15 mouse cellular contexts compared by ENCODE assay signal in genomic region chr7:89308238-89308637, GRCm38 (mm10).
DNase-seq lines count a peak whose midpoint lies in the region; ATAC-seq and TF ChIP-seq lines count a peak whose summit lies in the region.
"Had no signal": no experiment of that assay in that cellular context is flagged by ENCODE, and none has a peak within 500 bp of the region (broad histone marks: within the 10 kb centered on the region; RNA-seq: fewer than 3 reads in every experiment).

No protein-coding gene starts in this region.

- 84% methylated on average over 11 of the region's 11 CpGs for WGBS in midbrain, postnatal 0 days
- WGBS in cerebellum, adult 2 months, result 94% methylated on average over 11 of the region's 11 CpGs

- ATAC-seq in G1E (ENCODE audit: extremely low read depth, insufficient number of reproducible peaks, low FRiP score, poor library complexity, severe bottlenecking), result peak; percentile 96
- ATAC-seq in erythroblast, adult 5-6 weeks (replicated peaks; ENCODE audit: low FRiP score, poor library complexity, severe bottlenecking), result 0 out of 2 replicates have a peak, but pooled peaks have one; percentile 49
- peak; percentile 93 for ATAC-seq in megakaryocyte-erythroid progenitor cell, adult 5-6 weeks (replicated peaks; ENCODE audit: low FRiP score, low TSS enrichment, poor library complexity, severe bottlenecking)
- no peak for ATAC-seq in midbrain, postnatal 0 days (ENCODE audit: low FRiP score)
- ATAC-seq: lung, postnatal 0 days had no signal

- no peaks in the 10 kb centered on the region for H3K27me3 ChIP-seq in G1E (ENCODE audit: insufficient read depth, low read length)
- no peaks in the 10 kb centered on the region for H3K27me3 ChIP-seq in midbrain, postnatal 0 days (ENCODE audit: insufficient read depth, low read length)
- no peaks in the 10 kb centered on the region for H3K27me3 ChIP-seq in cerebellum, adult 2 months (ENCODE audit: control insufficient read depth, insufficient read depth, low read length)
- H3K27me3 ChIP-seq: heart, embryonic 15.5 days; hindbrain, embryonic 12.5 days; midbrain, embryonic 12.5 days had no signal

- peaks cover 36% of the 10 kb centered on the region for H3K36me3 ChIP-seq in G1E (replicated peaks)
- peaks cover under 1% of the 10 kb centered on the region; the same call in 1 of the 2 replicates for H3K36me3 ChIP-seq in midbrain, postnatal 0 days (ENCODE audit: insufficient read depth, low read length)
- H3K36me3 ChIP-seq: midbrain, embryonic 12.5 days had no signal

- H3K4me3 ChIP-seq in G1E (ENCODE audit: low read depth, low read length), result peak overlapping the region; percentile 57; the same call in 1 of the 2 replicates
- H3K4me3 ChIP-seq in midbrain, postnatal 0 days (ENCODE audit: low read depth, low read length), result no peak overlapping the region
- H3K4me3 ChIP-seq in cerebellum, adult 2 months (replicated peaks; ENCODE audit: insufficient read depth, low read depth, low read length), result no peak overlapping the region
- H3K4me3 ChIP-seq: heart, embryonic 15.5 days; hindbrain, embryonic 12.5 days; midbrain, embryonic 12.5 days had no signal

- peaks cover 3% of the 10 kb centered on the region; the same call in 1 of the 2 replicates for H3K9me3 ChIP-seq in G1E (replicated peaks)
- H3K9me3 ChIP-seq in midbrain, postnatal 0 days (ENCODE audit: low read length), result no peaks in the 10 kb centered on the region
- H3K9me3 ChIP-seq: heart, embryonic 15.5 days had no signal

- peak; percentile 62 for DNase-seq in CD4-positive, CD25-positive, alpha-beta regulatory T cell, adult 2 months (ENCODE audit: low read depth, low spot score)
- DNase-seq in G1E (ENCODE audit: low spot score), result peak; percentile 25
- no peak for DNase-seq in midbrain, postnatal 0 days (ENCODE audit: low spot score)
- DNase-seq in layer of hippocampus, adult 11-12 months (ENCODE audit: low spot score), result no peak
- no peak for DNase-seq in cerebellum, adult 2 months
- DNase-seq: adrenal gland, postnatal 14 days; cerebellum, adult 9-11 months; right cerebral cortex, postnatal 4 days had no signal

- TF ChIP-seq POLR2A in cerebellum, adult 2 months (IDR thresholded peaks at IDR 0.05; ENCODE audit: borderline replicate concordance, insufficient read depth, low read length), result no peak

- H3K4me1 ChIP-seq in G1E (ENCODE audit: insufficient read depth, low read depth, low read length), result peaks cover 19% of the 10 kb centered on the region
- H3K4me1 ChIP-seq in midbrain, postnatal 0 days (ENCODE audit: insufficient read depth, low read length), result no peaks in the 10 kb centered on the region
- 0 out of 2 replicates have a peak, but pooled peaks cover 2% of the 10 kb centered on the region for H3K4me1 ChIP-seq in cerebellum, adult 2 months (ENCODE audit: control insufficient read depth, insufficient read depth, low read length)
- H3K4me1 ChIP-seq: hindbrain, embryonic 12.5 days; midbrain, embryonic 12.5 days had no signal

- no peak for TF ChIP-seq CTCF in G1E (IDR thresholded peaks at IDR 0.05; ENCODE audit: low read depth, low read length)
- no peak for TF ChIP-seq CTCF in midbrain, postnatal 0 days (IDR thresholded peaks at IDR 0.05)
- no peak for TF ChIP-seq CTCF in cerebellum, adult 2 months (IDR thresholded peaks at IDR 0.05; ENCODE audit: borderline replicate concordance, insufficient read depth, low read depth, low read length)

- no peak overlapping the region for H3K4me2 ChIP-seq in midbrain, postnatal 0 days (ENCODE audit: low read depth, low read length, poor library complexity, severe bottlenecking)
- H3K4me2 ChIP-seq: heart, embryonic 15.5 days; hindbrain, embryonic 12.5 days; midbrain, embryonic 12.5 days had no signal

- no peak overlapping the region for H3K9ac ChIP-seq in midbrain, postnatal 0 days (replicated peaks; ENCODE audit: low read length, poor library complexity, severe bottlenecking)
- H3K9ac ChIP-seq: heart, embryonic 15.5 days; hindbrain, embryonic 12.5 days; liver, embryonic 14.5 days; midbrain, embryonic 12.5 days had no signal

- no peak overlapping the region for H3K27ac ChIP-seq in midbrain, postnatal 0 days (ENCODE audit: low read depth, low read length)
- no peak overlapping the region for H3K27ac ChIP-seq in cerebellum, adult 2 months (ENCODE audit: insufficient read depth, low read length)
- H3K27ac ChIP-seq: heart, embryonic 15.5 days; hindbrain, embryonic 12.5 days; liver, embryonic 14.5 days; midbrain, embryonic 12.5 days had no signal

Comparison
In these comparisons a context has a peak if more than half of its experiments do, and no peak if none do; other contexts are left out.
1. DNase-seq: peak in CD4-positive, CD25-positive, alpha-beta regulatory T cell, adult 2 months (single experiment) and G1E (single experiment); none in midbrain, postnatal 0 days (single experiment), layer of hippocampus, adult 11-12 months (single experiment) and cerebellum, adult 2 months (0 of 2).